Mouse (Mus musculus) heart, embryonic 16.5 days (tissue): Measurements from ENCODE around the gene Sh3rf1. TPM values are rescaled to one million over a fixed set of nuclear protein-coding genes. Genes with fewer than 3 reads are reported as not detected.
"Not testable (repeated sequence)": the region's sequence is repeated elsewhere in the genome, so short reads cannot be mapped to it uniquely, and the experiment has no call there.

Source experiments
- ATAC-seq: fragments of 200-750 bp; cut with Nextera tagmentation; replicated peaks from 2 replicates; pipeline ENCODE4 v1.8.0; 2017; ENCODE audit warnings: moderate number of reproducible peaks; ENCODE audit not compliant: insufficient read depth, low FRiP score; ENCODE audit errors: extremely low read depth
- H3K27ac ChIP-seq: fragments of 300-500 bp; sonication (generic); 2 replicates; pipeline ENCODE4 v1.5.1; 2014; ENCODE audit warnings: mild to moderate bottlenecking, low read length, control low read depth, moderate library complexity
- H3K27me3 ChIP-seq: fragments of 300-500 bp; sonication (generic); 2 replicates; pipeline ENCODE4 v1.6.1; 2014; ENCODE audit warnings: low read length, mixed read lengths; ENCODE audit not compliant: control insufficient read depth, insufficient read depth
- H3K36me3 ChIP-seq: fragments of 300-500 bp; sonication (generic); 2 replicates; pipeline ENCODE4 v1.6.1; 2014; ENCODE audit not compliant: control insufficient read depth, insufficient read depth
- H3K4me1 ChIP-seq: fragments of 300-500 bp; sonication (generic); 2 replicates; pipeline ENCODE4 v1.6.1; 2014; ENCODE audit warnings: low read length, mixed read lengths; ENCODE audit not compliant: control insufficient read depth, insufficient read depth
- H3K4me2 ChIP-seq: fragments of 300-500 bp; sonication (generic); 2 replicates; pipeline ENCODE4 v1.6.1; 2014; ENCODE audit warnings: low read depth, mild to moderate bottlenecking, control low read depth, low read length
- H3K4me3 ChIP-seq: fragments of 300-500 bp; sonication (generic); 2 replicates; pipeline ENCODE4 v1.5.1; 2014; ENCODE audit warnings: mild to moderate bottlenecking, control low read depth, low read length
- H3K9ac ChIP-seq: fragments of 300-500 bp; sonication (generic); 2 replicates; pipeline ENCODE4 v1.6.1; 2014; ENCODE audit warnings: low read length, control low read depth
- H3K9me3 ChIP-seq: fragments of 300-500 bp; sonication (generic); replicated peaks from 2 replicates; pipeline ENCODE4 v1.6.1; 2016; ENCODE audit warnings: low read length; ENCODE audit not compliant: control insufficient read depth
- WGBS: fragments of 180-500 bp; shearing (Covaris S2); extraction: QIAGEN DNeasy Blood & Tissue Kit; methylation state at CpG from one replicate; pipeline ENCODE4 v1.1.7; 2014; 5-methylcytosine and 5-hydroxymethylcytosine counted together
- polyA plus RNA-seq: library from polyadenylated mRNA; unstranded; fragments of >200 nt; fragmentation: Nextera tagmentation; extraction: Ambion mirVana; gene quantifications from 2 replicates; pipeline ENCODE4 v1.2.1, GENCODE M21; 2015

Sh3rf1 gene
- polyA plus RNA-seq, 1 experiment from 2014 or later = 5.3 TPM

DNA sequence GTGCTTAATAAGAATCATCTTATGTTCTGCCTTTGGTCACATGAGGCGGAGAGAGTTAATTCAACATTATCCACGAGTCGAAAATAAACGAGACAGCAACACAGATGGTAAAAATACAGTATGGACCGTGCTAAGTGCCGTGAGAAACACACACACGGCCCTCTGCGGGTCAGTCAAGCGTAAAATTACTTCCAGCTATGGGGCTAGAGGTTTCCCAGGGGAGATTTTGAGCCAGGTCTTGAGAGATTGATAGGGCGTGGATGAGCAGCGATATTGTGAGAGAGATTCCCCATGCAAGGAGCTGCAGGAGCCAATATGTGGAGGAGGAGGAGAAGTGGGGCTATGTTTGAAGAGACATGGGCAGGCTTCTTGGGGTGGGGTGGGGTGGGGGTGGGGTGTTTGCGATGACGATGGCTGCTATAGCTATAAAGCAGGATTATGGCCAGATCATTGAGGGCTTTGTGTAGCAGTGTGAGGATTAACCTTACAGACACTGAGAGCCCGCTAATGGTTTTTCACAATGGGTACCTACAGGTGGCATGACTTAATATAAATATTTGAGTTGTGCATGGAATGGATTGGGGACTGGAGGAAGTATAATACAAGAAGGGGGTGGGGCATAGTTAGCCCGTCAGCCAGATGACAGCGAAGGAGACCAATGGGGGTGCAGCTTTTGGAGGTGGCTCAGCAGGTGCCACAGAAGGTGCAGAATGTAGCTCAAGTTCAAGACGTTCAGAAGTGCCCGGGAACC, 166.8 kb downstream of the Sh3rf1 start:
- ATAC-seq = no peak
- H3K9ac ChIP-seq = no peak overlapping the region
- no peak overlapping the region for H3K27ac ChIP-seq
- no peaks in the 10 kb centered on the region for H3K9me3 ChIP-seq
- H3K4me2 ChIP-seq = no peak overlapping the region
- WGBS = 81% methylated on average over 18 of the region's 18 CpGs
- H3K36me3 ChIP-seq = no peaks in the 10 kb centered on the region
- H3K27me3 ChIP-seq = no peaks in the 10 kb centered on the region
- peaks cover 21% of the 10 kb centered on the region for H3K4me1 ChIP-seq
- H3K4me3 ChIP-seq = no peak overlapping the region

DNA sequence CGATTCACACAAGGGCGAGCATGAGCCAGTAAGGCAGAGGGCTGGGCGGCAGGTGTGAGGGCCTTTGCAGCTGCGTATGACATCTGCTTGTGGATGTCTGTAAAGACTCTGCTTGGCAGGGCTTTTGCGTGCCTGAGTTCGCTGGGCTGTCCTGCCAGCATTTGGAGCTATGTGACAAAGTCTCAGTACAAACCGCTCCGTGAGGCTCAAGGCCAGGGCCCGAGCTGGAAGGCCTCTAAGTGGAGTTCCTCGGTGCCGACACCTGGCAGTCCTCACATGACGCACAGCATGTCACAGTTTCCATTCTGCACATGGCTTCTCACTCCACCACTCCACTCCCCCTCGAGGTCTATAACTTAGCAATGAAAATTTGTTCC, 167.4 kb downstream of the Sh3rf1 start:
- 55% methylated on average over 13 of the region's 13 CpGs for WGBS
- H3K4me1 ChIP-seq = peaks cover 22% of the 10 kb centered on the region
- H3K4me2 ChIP-seq = no peak overlapping the region
- H3K4me3 ChIP-seq = no peak overlapping the region
- H3K27ac ChIP-seq = no peak overlapping the region
- no peaks in the 10 kb centered on the region for H3K9me3 ChIP-seq
- H3K9ac ChIP-seq = no peak overlapping the region
- no peaks in the 10 kb centered on the region for H3K27me3 ChIP-seq
- no peak for ATAC-seq
- H3K36me3 ChIP-seq = no peaks in the 10 kb centered on the region

DNA sequence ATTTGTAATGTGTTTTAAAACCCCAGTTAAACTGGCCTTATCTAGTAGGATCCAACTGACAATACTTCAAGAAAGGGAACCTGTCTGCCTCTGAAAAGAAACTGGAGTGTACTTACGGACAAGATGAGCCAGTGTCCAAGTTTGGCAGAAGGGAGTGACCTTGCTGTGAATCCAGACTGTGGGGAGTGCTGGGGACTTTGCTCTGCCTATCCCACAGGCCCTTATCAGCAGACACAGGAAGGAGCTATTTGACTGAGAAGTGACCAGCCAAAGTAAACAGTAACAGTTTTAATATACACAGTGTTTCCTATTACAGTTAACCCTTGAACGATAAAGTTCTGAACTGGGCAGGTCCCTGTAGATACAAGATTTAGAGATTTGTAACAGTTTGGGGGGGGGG, 173.5 kb downstream of the Sh3rf1 start:
- peaks cover 20% of the 10 kb centered on the region for H3K4me1 ChIP-seq
- no peak overlapping the region for H3K4me2 ChIP-seq
- H3K9me3 ChIP-seq = no peaks in the 10 kb centered on the region
- H3K36me3 ChIP-seq = no peaks in the 10 kb centered on the region
- H3K27ac ChIP-seq = no peak overlapping the region
- H3K9ac ChIP-seq = no peak overlapping the region
- peak; percentile 70; the same call in 1 of the 2 replicates for ATAC-seq
- no peak overlapping the region for H3K4me3 ChIP-seq
- H3K27me3 ChIP-seq = no peaks in the 10 kb centered on the region
- 15% methylated on average over 2 of the region's 2 CpGs for WGBS

DNA sequence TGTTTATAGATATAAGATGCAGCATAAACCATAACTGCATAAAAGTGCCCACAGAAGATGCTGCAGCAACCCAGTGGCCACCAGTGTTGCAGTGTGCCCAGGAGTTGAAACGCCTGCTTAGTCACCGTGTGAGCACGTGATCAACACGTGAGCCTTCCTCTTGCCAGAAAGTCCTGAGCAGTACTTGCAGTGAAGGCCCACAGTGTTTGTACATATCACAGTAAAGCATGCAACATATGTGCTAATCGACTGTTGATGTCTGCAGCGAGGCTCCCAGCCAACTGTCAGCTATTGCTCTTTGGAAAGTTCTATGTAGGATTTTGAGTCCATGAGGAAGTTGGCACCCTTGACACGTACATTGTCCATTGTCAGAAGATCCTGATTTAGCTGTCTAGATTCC, 174.1 kb downstream of the Sh3rf1 start:
- H3K9ac ChIP-seq = no peak overlapping the region
- WGBS = 54% methylated on average over 7 of the region's 7 CpGs
- H3K27me3 ChIP-seq = no peaks in the 10 kb centered on the region

DNA sequence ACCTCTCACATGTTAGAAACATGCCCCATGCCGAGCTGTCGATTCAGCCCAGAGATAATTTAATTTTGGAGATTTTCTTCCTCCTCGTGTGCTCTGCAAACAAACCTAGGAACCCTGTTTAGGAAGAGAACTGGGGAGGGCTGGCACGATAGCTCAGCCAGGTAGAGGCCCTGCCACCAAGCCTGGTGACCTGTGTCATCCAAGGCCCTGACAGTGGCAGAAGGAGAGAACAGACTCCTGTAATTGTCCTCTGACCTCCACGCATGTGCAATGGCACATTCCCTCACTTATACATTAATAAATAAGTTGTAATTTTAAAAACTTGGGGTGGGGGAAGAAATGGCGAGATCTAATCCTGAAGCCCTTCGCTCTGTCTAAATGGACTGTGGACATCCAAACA, 179.2 kb downstream of the Sh3rf1 start:
- ATAC-seq = no peak
- Histone ChIP-seq H3K27ac (no peak overlapping the region), H3K9me3 (no peaks in the 10 kb centered on the region), H3K9ac (no peak overlapping the region), H3K4me2 (no peak overlapping the region), H3K4me1 (peaks cover 6% of the 10 kb centered on the region; the same call in 1 of the 2 replicates), H3K4me3 (no peak overlapping the region), H3K27me3 (no peaks in the 10 kb centered on the region), H3K36me3 (no peaks in the 10 kb centered on the region)
- 86% methylated on average over 7 of the region's 7 CpGs for WGBS

More for the DNA sequence above, 174.1 kb downstream of the Sh3rf1 start:
- peaks cover 20% of the 10 kb centered on the region for H3K4me1 ChIP-seq
- H3K9me3 ChIP-seq = no peaks in the 10 kb centered on the region
- no peak overlapping the region for H3K4me2 ChIP-seq
- H3K27ac ChIP-seq = 0 out of 2 replicates have a peak overlapping the region, but pooled peaks have one; percentile 29
- no peak overlapping the region for H3K4me3 ChIP-seq
- no peaks in the 10 kb centered on the region for H3K36me3 ChIP-seq
- peak; percentile 66; the same call in 1 of the 2 replicates for ATAC-seq

- no peaks in the 10 kb centered on the region for H3K36me3 ChIP-seq
- no peak overlapping the region for H3K27ac ChIP-seq
- WGBS = 30% methylated on average over 6 of the region's 6 CpGs
- H3K4me3 ChIP-seq = no peak overlapping the region
- no peak overlapping the region for H3K4me2 ChIP-seq
- H3K27me3 ChIP-seq = no peaks in the 10 kb centered on the region
- H3K9ac ChIP-seq = no peak overlapping the region
- H3K9me3 ChIP-seq = no peaks in the 10 kb centered on the region
- H3K4me1 ChIP-seq = peaks cover 3% of the 10 kb centered on the region; the same call in 1 of the 2 replicates
- no peak for ATAC-seq
Observed at GRCm38 (mm10) chr8:61403266-61404177, 179.8 kb downstream of the Sh3rf1 start.

GRCm38 (mm10) chr8:61404178-61404560, 180.5 kb downstream of the Sh3rf1 start:
- 55% methylated on average over 3 of the region's 3 CpGs for WGBS
- Histone ChIP-seq H3K9ac (no peak overlapping the region), H3K36me3 (no peaks in the 10 kb centered on the region), H3K9me3 (no peaks in the 10 kb centered on the region), H3K27ac (no peak overlapping the region), H3K4me3 (no peak overlapping the region), H3K4me2 (no peak overlapping the region), H3K27me3 (no peaks in the 10 kb centered on the region), H3K4me1 (peaks cover 3% of the 10 kb centered on the region; the same call in 1 of the 2 replicates)
- ATAC-seq = no peak

GRCm38 (mm10) chr8:61409081-61409480, 185.4 kb downstream of the Sh3rf1 start:
- Histone ChIP-seq H3K4me2 (no peak overlapping the region), H3K27me3 (no peaks in the 10 kb centered on the region), H3K4me3 (no peak overlapping the region), H3K36me3 (no peaks in the 10 kb centered on the region), H3K9me3 (no peaks in the 10 kb centered on the region), H3K9ac (no peak overlapping the region), H3K4me1 (peaks cover 4% of the 10 kb centered on the region), H3K27ac (no peak overlapping the region)
- WGBS = 87% methylated on average over 4 of the region's 4 CpGs
- ATAC-seq = no peak

DNA sequence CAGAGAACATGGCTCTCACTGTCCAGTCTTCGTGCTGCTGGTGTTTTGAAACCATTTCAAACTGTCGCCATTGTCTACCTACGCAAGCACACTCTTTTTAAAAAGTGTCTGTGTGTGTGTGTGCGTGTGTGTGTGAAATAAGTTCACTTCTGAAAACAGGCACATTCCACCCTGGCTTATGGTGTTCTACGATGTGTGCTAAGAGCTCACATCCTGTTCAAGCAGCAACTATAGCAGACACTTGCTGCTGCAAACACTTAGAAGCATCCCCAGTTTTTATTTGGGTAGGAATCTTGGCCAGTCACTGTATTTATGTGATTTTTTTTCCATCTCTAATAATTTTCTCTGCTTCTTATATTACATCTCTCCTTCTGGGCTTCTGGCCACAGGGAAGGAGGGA, 186.0 kb downstream of the Sh3rf1 start:
- H3K9me3 ChIP-seq, H3K27me3 ChIP-seq, H3K27ac ChIP-seq, H3K9ac ChIP-seq, ATAC-seq, H3K4me2 ChIP-seq, H3K4me1 ChIP-seq, H3K36me3 ChIP-seq, H3K4me3 ChIP-seq: not testable (repeated sequence)
- 80% methylated on average over 5 of the region's 5 CpGs for WGBS
